Mouse (Mus musculus): ENCODE data around the gene Baiap2. TPM values are rescaled to one million over a fixed set of nuclear protein-coding genes. Genes with fewer than 3 reads are reported as not detected.

Baiap2 gene
- polyA plus RNA-seq, 1 experiment, result 41.5 TPM

GRCm38 (mm10) chr11:119916102-119916790, 26.3 kb upstream of the Baiap2 start:
- peaks cover 4% of the 10 kb centered on the region for H3K79me3 ChIP-seq (ENCODE audit: low read depth)
- H3K36me3 ChIP-seq (ENCODE audit: control insufficient read depth, insufficient read depth), result peaks cover 36% of the 10 kb centered on the region
- H3K27me3 ChIP-seq (ENCODE audit: control insufficient read depth, insufficient read depth, insufficient read length), result no peaks in the 10 kb centered on the region
- no peak overlapping the region for H3K4me3 ChIP-seq (ENCODE audit: insufficient read depth, poor library complexity, severe bottlenecking)
- no peak overlapping the region for H3ac ChIP-seq (ENCODE audit: control insufficient read depth, insufficient read length, low read depth)
- peaks cover 28% of the 10 kb centered on the region for H3K79me2 ChIP-seq (ENCODE audit: control insufficient read depth, insufficient read depth)
- TF ChIP-seq FOSL1 (IDR thresholded peaks at IDR 0.05; ENCODE audit: insufficient read depth, low read length, poor library complexity, severe bottlenecking), result no peak
- TF ChIP-seq USF1 (IDR thresholded peaks at IDR 0.05; ENCODE audit: low read depth), result no peak
- TF ChIP-seq CTCF (IDR thresholded peaks at IDR 0.05; ENCODE audit: control insufficient read depth, insufficient read depth, insufficient read length), result no peak
- no peak for TF ChIP-seq CEBPB (IDR thresholded peaks at IDR 0.05; ENCODE audit: low read depth)
- TF ChIP-seq MAX (IDR thresholded peaks at IDR 0.05), result no peak
- no peak for TF ChIP-seq MYOG (IDR thresholded peaks at IDR 0.05; ENCODE audit: control insufficient read depth, extremely low read depth, insufficient read length)
- TF ChIP-seq MYOD1 (IDR thresholded peaks at IDR 0.05; ENCODE audit: control insufficient read depth, insufficient read length, low read depth), result no peak

GRCm38 (mm10) chr11:119916834-119917469, 25.6 kb upstream of the Baiap2 start:
- Histone ChIP-seq H3K4me3 (ENCODE audit: insufficient read depth, poor library complexity, severe bottlenecking) (no peak overlapping the region), H3K36me3 (ENCODE audit: control insufficient read depth, insufficient read depth) (peaks cover 36% of the 10 kb centered on the region), H3K79me3 (ENCODE audit: low read depth) (peaks cover 4% of the 10 kb centered on the region), H3K79me2 (ENCODE audit: control insufficient read depth, insufficient read depth) (peaks cover 28% of the 10 kb centered on the region), H3ac (ENCODE audit: control insufficient read depth, insufficient read length, low read depth) (no peak overlapping the region), H3K27me3 (ENCODE audit: control insufficient read depth, insufficient read depth, insufficient read length) (no peaks in the 10 kb centered on the region)
- TF ChIP-seq FOSL1 (IDR thresholded peaks at IDR 0.05; ENCODE audit: insufficient read depth, low read length, poor library complexity, severe bottlenecking) (no peak), USF1 (IDR thresholded peaks at IDR 0.05; ENCODE audit: low read depth) (no peak), MYOG (IDR thresholded peaks at IDR 0.05; ENCODE audit: control insufficient read depth, extremely low read depth, insufficient read length) (no peak), CTCF (IDR thresholded peaks at IDR 0.05; ENCODE audit: control insufficient read depth, insufficient read depth, insufficient read length) (no peak), CEBPB (IDR thresholded peaks at IDR 0.05; ENCODE audit: low read depth) (no peak), MAX (IDR thresholded peaks at IDR 0.05) (no peak), MYOD1 (IDR thresholded peaks at IDR 0.05; ENCODE audit: control insufficient read depth, insufficient read length, low read depth) (no peak)

- Histone ChIP-seq H3K4me3 (ENCODE audit: insufficient read depth, poor library complexity, severe bottlenecking) (no peak overlapping the region), H3ac (ENCODE audit: control insufficient read depth, insufficient read length, low read depth) (no peak overlapping the region), H3K79me2 (ENCODE audit: control insufficient read depth, insufficient read depth) (peaks cover 28% of the 10 kb centered on the region), H3K36me3 (ENCODE audit: control insufficient read depth, insufficient read depth) (peaks cover 36% of the 10 kb centered on the region), H3K27me3 (ENCODE audit: control insufficient read depth, insufficient read depth, insufficient read length) (no peaks in the 10 kb centered on the region), H3K79me3 (ENCODE audit: low read depth) (peaks cover 4% of the 10 kb centered on the region)
- TF ChIP-seq MYOG (IDR thresholded peaks at IDR 0.05; ENCODE audit: control insufficient read depth, extremely low read depth, insufficient read length) (no peak), CTCF (IDR thresholded peaks at IDR 0.05; ENCODE audit: control insufficient read depth, insufficient read depth, insufficient read length) (no peak), MAX (IDR thresholded peaks at IDR 0.05) (no peak), MYOD1 (IDR thresholded peaks at IDR 0.05; ENCODE audit: control insufficient read depth, insufficient read length, low read depth) (no peak), CEBPB (IDR thresholded peaks at IDR 0.05; ENCODE audit: low read depth) (no peak), FOSL1 (IDR thresholded peaks at IDR 0.05; ENCODE audit: insufficient read depth, low read length, poor library complexity, severe bottlenecking) (no peak), USF1 (IDR thresholded peaks at IDR 0.05; ENCODE audit: low read depth) (no peak)
These were observed 24.0 kb upstream of the Baiap2 start for GRCm38 (mm10) chr11:119918521-119918920.

- Histone ChIP-seq H3ac (ENCODE audit: control insufficient read depth, insufficient read length, low read depth) (no peak overlapping the region), H3K79me3 (ENCODE audit: low read depth) (no peaks in the 10 kb centered on the region), H3K79me2 (ENCODE audit: control insufficient read depth, insufficient read depth) (peaks cover 21% of the 10 kb centered on the region), H3K27me3 (ENCODE audit: control insufficient read depth, insufficient read depth, insufficient read length) (no peaks in the 10 kb centered on the region), H3K4me3 (ENCODE audit: insufficient read depth, poor library complexity, severe bottlenecking) (no peak overlapping the region), H3K36me3 (ENCODE audit: control insufficient read depth, insufficient read depth) (peaks cover 36% of the 10 kb centered on the region)
- TF ChIP-seq USF1 (IDR thresholded peaks at IDR 0.05; ENCODE audit: low read depth) (no peak), CEBPB (IDR thresholded peaks at IDR 0.05; ENCODE audit: low read depth) (no peak), CTCF (IDR thresholded peaks at IDR 0.05; ENCODE audit: control insufficient read depth, insufficient read depth, insufficient read length) (no peak), MYOD1 (IDR thresholded peaks at IDR 0.05; ENCODE audit: control insufficient read depth, insufficient read length, low read depth) (no peak), FOSL1 (IDR thresholded peaks at IDR 0.05; ENCODE audit: insufficient read depth, low read length, poor library complexity, severe bottlenecking) (no peak), MYOG (IDR thresholded peaks at IDR 0.05; ENCODE audit: control insufficient read depth, extremely low read depth, insufficient read length) (no peak), MAX (IDR thresholded peaks at IDR 0.05) (no peak)
These were observed 23.1 kb upstream of the Baiap2 start for GRCm38 (mm10) chr11:119919432-119919831.

- no peak for TF ChIP-seq MYOG (IDR thresholded peaks at IDR 0.05; ENCODE audit: control insufficient read depth, extremely low read depth, insufficient read length)
- no peak for TF ChIP-seq FOSL1 (IDR thresholded peaks at IDR 0.05; ENCODE audit: insufficient read depth, low read length, poor library complexity, severe bottlenecking)
- TF ChIP-seq MAX (IDR thresholded peaks at IDR 0.05), result no peak
- peak; percentile 77 for TF ChIP-seq CTCF (IDR thresholded peaks at IDR 0.05; ENCODE audit: control insufficient read depth, insufficient read depth, insufficient read length)
- peaks cover 16% of the 10 kb centered on the region for H3K79me2 ChIP-seq (ENCODE audit: control insufficient read depth, insufficient read depth)
- no peak overlapping the region for H3ac ChIP-seq (ENCODE audit: control insufficient read depth, insufficient read length, low read depth)
- no peaks in the 10 kb centered on the region for H3K79me3 ChIP-seq (ENCODE audit: low read depth)
- H3K27me3 ChIP-seq (ENCODE audit: control insufficient read depth, insufficient read depth, insufficient read length), result no peaks in the 10 kb centered on the region
- no peak overlapping the region for H3K4me3 ChIP-seq (ENCODE audit: insufficient read depth, poor library complexity, severe bottlenecking)
- H3K36me3 ChIP-seq (ENCODE audit: control insufficient read depth, insufficient read depth), result peaks cover 36% of the 10 kb centered on the region
These were observed 22.7 kb upstream of the Baiap2 start for GRCm38 (mm10) chr11:119919897-119920296.
